In genomic region chr16:53480664-53481063, GRCm38 (mm10) we compare ENCODE assay signal across 20 mouse cellular contexts.
A peak's percentile ranks its signal among the peaks of the same experiment; 100 is the strongest.
DNase-seq lines count a peak whose midpoint lies in the region; ATAC-seq and TF ChIP-seq lines count a peak whose summit lies in the region.
"Had no signal": no experiment of that assay in that cellular context is flagged by ENCODE, and none has a peak within 500 bp of the region (broad histone marks: within the 10 kb centered on the region; RNA-seq: fewer than 3 reads in every experiment).

No protein-coding gene starts in this region.

- no peaks in the 10 kb centered on the region for H3K36me3 ChIP-seq in MEL (ENCODE audit: control insufficient read depth in 1 of 2, insufficient read depth in 2 of 2, low read length in 2 of 2)
- no peaks in the 10 kb centered on the region for H3K36me3 ChIP-seq in myocyte (ENCODE audit: control insufficient read depth, insufficient read depth)
- H3K36me3 ChIP-seq in forebrain, embryonic 16.5 days (ENCODE audit: control insufficient read depth, insufficient read depth), result no peaks in the 10 kb centered on the region
- H3K36me3 ChIP-seq: G1E had no signal

- H3K27me3 ChIP-seq in MEL (ENCODE audit: control insufficient read depth in 1 of 2, insufficient read depth in 2 of 2, low read length in 2 of 2), result no peaks in the 10 kb centered on the region
- no peaks in the 10 kb centered on the region for H3K27me3 ChIP-seq in myocyte (ENCODE audit: control insufficient read depth, insufficient read depth, insufficient read length)
- H3K27me3 ChIP-seq in forebrain, embryonic 16.5 days (replicated peaks; ENCODE audit: control insufficient read depth, insufficient read depth, low read length), result no peaks in the 10 kb centered on the region
- H3K27me3 ChIP-seq: CH12.LX, Patski had no signal

- H3K4me2 ChIP-seq in myocyte (ENCODE audit: low read depth), result no peak overlapping the region
- no peak overlapping the region for H3K4me2 ChIP-seq in forebrain, embryonic 16.5 days (ENCODE audit: low read length)

- H3K9ac ChIP-seq in MEL (ENCODE audit: control insufficient read depth, low read depth, low read length, poor library complexity, severe bottlenecking), result no peak overlapping the region
- no peak overlapping the region for H3K9ac ChIP-seq in forebrain, embryonic 16.5 days (replicated peaks; ENCODE audit: low read depth, low read length)

- H3K79me2 ChIP-seq in MEL (ENCODE audit: control insufficient read depth, insufficient read depth, low read length, poor library complexity), result no peaks in the 10 kb centered on the region
- H3K79me2 ChIP-seq in myocyte (ENCODE audit: control insufficient read depth, insufficient read depth), result no peaks in the 10 kb centered on the region

- TF ChIP-seq CTCF in MEL (IDR thresholded peaks at IDR 0.05 in 2 of 3, conservative IDR thresholded peaks at IDR 0.05 in 1 of 3; ENCODE audit: control insufficient read depth in 1 of 3, insufficient read depth in 1 of 3, low read depth in 2 of 3, low read length in 3 of 3, poor library complexity in 1 of 3, severe bottlenecking in 1 of 3), result no peak

- DNase-seq in MEL (ENCODE audit: low read depth, low spot score), result peak; percentile 5
- DNase-seq in ovary, postnatal 36 days (ENCODE audit: low spot score), result no peak
- DNase-seq: adrenal gland, adult 2 months; adrenal gland, adult 8-10 months; adrenal gland, postnatal 10 days; adrenal gland, postnatal 14 days; adrenal gland, postnatal 25 days; adrenal gland, postnatal 36 days; B cell, adult 2 months; cerebellum, adult 11 months; cerebellum, adult 11-12 months; cerebellum, adult 18-20 months; cerebellum, adult 2 months had no signal

- peak in 1 of 2 experiments; percentile 31; a peak in 1 of 4 replicates for TF ChIP-seq EP300 in MEL (IDR thresholded peaks at IDR 0.05; ENCODE audit: low read depth in 1 of 2, low read length in 2 of 2)

- no peak overlapping the region for H3K27ac ChIP-seq in MEL (ENCODE audit: control insufficient read depth, low read depth, low read length)
- H3K27ac ChIP-seq in forebrain, embryonic 16.5 days (ENCODE audit: low read length), result no peak overlapping the region

- no peak for ATAC-seq in forebrain, embryonic 16.5 days
- ATAC-seq: activated CD4-positive, CD25-positive, alpha-beta regulatory T cell, adult 4 months; CD4-positive, CD25-positive, alpha-beta regulatory T cell, adult 4 months; Patski had no signal

- no peaks in the 10 kb centered on the region for H3K9me3 ChIP-seq in MEL (replicated peaks; ENCODE audit: insufficient read depth, low read length)
- H3K9me3 ChIP-seq in forebrain, embryonic 16.5 days (ENCODE audit: control insufficient read depth, low read length), result no peaks in the 10 kb centered on the region
- H3K9me3 ChIP-seq: G1E had no signal

- H3K4me3 ChIP-seq in MEL (ENCODE audit: control insufficient read depth in 1 of 2, insufficient read depth in 1 of 2, low read depth in 2 of 2, low read length in 2 of 2), result no peak overlapping the region
- no peak overlapping the region for H3K4me3 ChIP-seq in myocyte
- H3K4me3 ChIP-seq in forebrain, embryonic 16.5 days (replicated peaks; ENCODE audit: low read length), result no peak overlapping the region

- H3K4me1 ChIP-seq in MEL (ENCODE audit: control insufficient read depth in 1 of 2, insufficient read depth in 2 of 2, low read length in 2 of 2), result peaks cover 0 to 2% of the 10 kb centered on the region in 2 experiments; a peak in 1 of 4 replicates
- no peaks in the 10 kb centered on the region for H3K4me1 ChIP-seq in forebrain, embryonic 16.5 days (replicated peaks; ENCODE audit: control insufficient read depth, insufficient read depth, low read length)

- TF ChIP-seq POLR2A in MEL (IDR thresholded peaks at IDR 0.05; ENCODE audit: control insufficient read depth in 1 of 2, insufficient read depth in 1 of 2, low read depth in 1 of 2, low read length in 2 of 2, poor library complexity in 1 of 2), result no peak
- no peak for TF ChIP-seq POLR2A in myocyte (IDR thresholded peaks at IDR 0.05; ENCODE audit: insufficient read length, low read depth)

- no peak overlapping the region for H3ac ChIP-seq in myocyte (ENCODE audit: control insufficient read depth, insufficient read length)

- TF ChIP-seq RAD21 in MEL (IDR thresholded peaks at IDR 0.05; ENCODE audit: low read depth, low read length), result no peak

TF ChIP-seq in MEL, 35 proteins besides CTCF, POLR2A, EP300 and RAD21:
- no peak for TF ChIP-seq TAL1 (IDR thresholded peaks at IDR 0.05; ENCODE audit: low read length)
- TF ChIP-seq GABPA (IDR thresholded peaks at IDR 0.05; ENCODE audit: low read depth, low read length), result no peak
- TF ChIP-seq USF2 (IDR thresholded peaks at IDR 0.05; ENCODE audit: borderline replicate concordance in 1 of 2, insufficient read depth in 1 of 2, low read depth in 1 of 2, low read length in 2 of 2), result no peak
- TF ChIP-seq E2F4 (IDR thresholded peaks at IDR 0.05; ENCODE audit: borderline replicate concordance, low read depth, low read length), result no peak
- no peak for TF ChIP-seq MEF2A (IDR thresholded peaks at IDR 0.05; ENCODE audit: extremely low read depth, insufficient replicate concordance, low read depth, low read length, poor library complexity, severe bottlenecking)
- TF ChIP-seq NELFE (IDR thresholded peaks at IDR 0.05; ENCODE audit: low read depth, low read length), result no peak
- no peak for TF ChIP-seq SMC3 (IDR thresholded peaks at IDR 0.05; ENCODE audit: low read depth, low read length)
- TF ChIP-seq NRF1 (IDR thresholded peaks at IDR 0.05; ENCODE audit: insufficient read depth, low read depth, low read length, poor library complexity, severe bottlenecking), result no peak
- TF ChIP-seq GATA1 (IDR thresholded peaks at IDR 0.05; ENCODE audit: low read depth, low read length), result no peak

TF ChIP-seq in myocyte, 11 proteins besides CTCF, POLR2A, EP300 and RAD21:
- peak; percentile 19 to 82 (median 60) for TF ChIP-seq MYOD1 (IDR thresholded peaks at IDR 0.05; ENCODE audit: control insufficient read depth in 1 of 3, insufficient read length in 2 of 3, low read depth in 2 of 3)
- no peak for TF ChIP-seq SRF (IDR thresholded peaks at IDR 0.05; ENCODE audit: control insufficient read depth, insufficient read length, low read depth)
- no peak for TF ChIP-seq TCF12 (IDR thresholded peaks at IDR 0.05; ENCODE audit: insufficient read depth, poor library complexity, severe bottlenecking)
